Mouse (Mus musculus) c-Kit-negative CD71-positive TER-119-positive erythroid progenitor cells, embryonic 14.5 days (primary cell): ENCODE results near the gene Cfap221.

ENCODE experiments used
- DNase-seq: peaks from one replicate; pipeline ENCODE4 v3.0.0-alpha.2; 2013; ENCODE audit warnings: low read depth, low spot score

Cfap221 gene

DNA sequence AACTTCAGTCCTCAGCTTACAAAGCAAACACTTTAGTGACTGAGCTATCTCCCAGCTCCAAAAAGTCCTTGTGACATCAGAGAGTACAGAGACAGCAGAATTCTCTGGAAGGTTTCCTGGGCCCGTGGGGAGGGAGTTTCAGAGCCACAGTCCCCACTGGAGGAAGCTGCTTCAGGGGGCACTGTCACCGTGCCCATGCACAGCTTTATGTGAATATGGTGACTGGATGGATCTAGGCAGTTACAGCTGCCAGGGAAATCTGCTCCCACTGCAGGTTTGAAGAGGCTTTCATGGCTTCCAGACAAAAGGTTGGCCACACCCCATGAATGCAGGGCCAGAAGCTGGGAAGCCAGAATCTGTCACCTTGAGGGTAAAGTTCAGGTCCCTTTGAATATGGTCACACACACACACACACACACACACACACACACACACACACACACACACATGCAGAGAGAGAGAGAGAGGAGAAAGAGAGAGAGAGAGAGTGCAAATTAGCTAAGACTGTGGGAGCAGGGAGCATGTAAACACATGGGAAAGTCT, 89.8 kb downstream of the Cfap221 start:
- DNase-seq = no peak

GRCm38 (mm10) chr1:119903231-119903620, 93.8 kb downstream of the Cfap221 start:
- no peak for DNase-seq

GRCm38 (mm10) chr1:119902551-119903230, 94.3 kb downstream of the Cfap221 start:
- DNase-seq = no peak

- no peak for DNase-seq
Observed at GRCm38 (mm10) chr1:119899195-119900123, 97.6 kb downstream of the Cfap221 start.

DNA sequence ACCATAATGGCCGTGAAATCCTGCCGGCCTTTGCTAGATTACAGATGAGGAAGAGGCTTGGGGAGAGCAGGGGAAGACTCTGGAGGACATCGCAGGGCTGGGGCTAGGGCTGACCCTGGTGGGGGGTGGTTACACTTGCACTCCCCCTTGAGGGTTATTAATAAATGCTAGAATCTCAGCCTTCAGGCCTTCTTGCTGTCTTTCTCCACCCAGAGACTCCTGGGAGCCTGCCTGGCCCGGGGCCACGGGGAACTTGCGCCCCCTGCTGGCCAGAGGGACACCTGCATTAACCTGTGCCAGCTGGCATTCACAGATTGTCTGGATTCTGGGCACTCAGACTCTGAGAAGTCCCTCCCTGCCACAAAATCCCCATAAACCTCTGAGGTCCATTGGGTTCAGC, 102.1 kb downstream of the Cfap221 start:
- no peak for DNase-seq

GRCm38 (mm10) chr1:119893600-119893999, 103.4 kb downstream of the Cfap221 start:
- DNase-seq = no peak

- no peak for DNase-seq
Observed at GRCm38 (mm10) chr1:119892933-119893332, 104.1 kb downstream of the Cfap221 start.

DNA sequence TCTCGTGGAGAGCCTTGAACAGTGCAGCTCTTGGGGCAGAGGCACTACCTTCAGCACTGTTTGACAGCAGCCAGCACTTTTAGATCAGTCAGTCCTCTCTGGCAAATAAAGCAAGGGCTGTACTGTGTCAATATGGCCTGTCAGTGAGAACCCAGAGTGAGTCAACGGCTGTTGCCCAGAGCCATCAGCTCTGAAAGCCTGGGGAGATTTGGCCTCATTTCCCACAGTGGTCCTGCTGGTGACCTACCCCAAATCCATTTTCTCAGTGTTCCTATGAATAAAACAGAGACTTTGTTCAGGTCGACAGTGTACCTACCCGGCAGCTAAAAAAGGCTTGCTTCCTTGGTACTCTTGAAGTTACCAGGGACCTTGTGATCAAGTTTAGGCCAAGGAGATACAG, 105.2 kb downstream of the Cfap221 start:
- no peak for DNase-seq

DNA sequence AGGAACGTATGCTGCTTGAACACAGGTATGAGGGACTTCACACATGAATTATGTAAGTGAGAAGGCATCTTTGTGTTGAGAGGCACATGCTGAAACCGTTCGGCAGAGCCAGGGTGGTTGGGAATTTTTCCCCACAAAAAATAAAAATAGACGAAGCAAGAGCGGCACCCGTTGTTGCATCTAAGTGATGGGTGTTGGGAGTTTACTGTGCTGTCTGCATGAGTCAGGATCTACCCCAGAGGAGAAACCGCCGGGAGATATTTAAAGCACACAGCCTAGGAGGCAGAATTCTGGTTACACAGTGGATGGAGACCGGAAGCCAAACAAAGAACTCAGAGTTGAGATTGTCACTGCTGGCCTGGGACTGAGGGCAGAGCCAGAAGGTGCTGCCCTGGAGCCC, 105.9 kb downstream of the Cfap221 start:
- no peak for DNase-seq

DNA sequence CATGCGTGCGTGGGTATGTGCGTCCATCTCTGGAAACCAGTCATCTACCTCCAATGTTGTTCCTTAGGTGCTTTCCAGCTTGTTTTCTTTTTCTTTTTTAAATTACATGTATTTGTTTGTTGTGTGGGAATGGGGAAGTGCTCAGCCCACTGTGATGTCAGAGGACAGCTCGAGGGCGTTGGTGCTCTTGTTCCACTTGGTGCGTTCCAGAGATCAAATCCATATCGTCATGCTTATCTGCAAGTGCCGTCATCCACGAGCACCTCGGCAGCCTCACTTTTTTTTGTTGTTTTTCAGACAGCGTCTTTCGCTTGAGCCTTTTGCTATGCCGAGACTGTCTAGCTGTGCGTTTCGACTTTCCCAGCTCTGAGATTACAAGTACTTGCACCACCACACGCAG, 107.7 kb downstream of the Cfap221 start:
- no peak for DNase-seq

- no peak for DNase-seq
Observed at GRCm38 (mm10) chr1:119886320-119886719, 110.7 kb downstream of the Cfap221 start.

- no peak for DNase-seq
Observed at GRCm38 (mm10) chr1:119884272-119884671, 112.8 kb downstream of the Cfap221 start.

- DNase-seq = no peak
Observed at GRCm38 (mm10) chr1:119878909-119879308, 118.1 kb downstream of the Cfap221 start.

DNA sequence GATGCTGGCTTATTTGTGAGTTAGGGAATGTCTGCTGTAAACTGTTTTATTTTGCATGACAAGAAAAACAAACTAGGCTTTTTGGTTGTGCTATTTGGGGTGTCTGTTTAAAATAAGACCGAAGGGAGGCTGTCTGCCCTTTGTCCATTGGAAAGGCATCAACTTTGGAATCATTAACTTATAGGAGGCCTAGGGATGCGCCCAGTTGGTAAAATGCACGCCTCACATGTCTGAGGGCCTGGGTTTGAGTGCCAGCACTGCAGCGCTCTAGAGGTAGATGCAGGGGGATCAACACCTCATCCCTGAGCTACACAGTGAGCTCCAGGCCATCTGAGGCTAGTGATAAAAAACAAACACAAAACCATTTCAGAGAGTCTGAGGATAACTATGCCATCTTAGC, 119.6 kb downstream of the Cfap221 start:
- DNase-seq = no peak
